Mouse (Mus musculus): ENCODE measurements around the gene Serinc5. TPM values are rescaled to one million over a fixed set of nuclear protein-coding genes. Genes with fewer than 3 reads are reported as not detected.

Serinc5 gene
- polyA plus RNA-seq, 1 experiment from 2014 or later, result 18.7 TPM

- WGBS, result 91% methylated on average over 6 of the region's 6 CpGs
- no peak overlapping the region for H3K4me3 ChIP-seq
- H3K4me1 ChIP-seq, result peaks cover 16% of the 10 kb centered on the region
- H3K36me3 ChIP-seq, result no peaks in the 10 kb centered on the region
- ATAC-seq (ENCODE audit: low FRiP score), result no peak
- H3K4me2 ChIP-seq (replicated peaks), result no peak overlapping the region
- H3K27me3 ChIP-seq, result peaks cover 9% of the 10 kb centered on the region; the same call in 1 of the 2 replicates
- H3K9ac ChIP-seq, result no peak overlapping the region
- H3K9me3 ChIP-seq (replicated peaks), result no peaks in the 10 kb centered on the region
- H3K27ac ChIP-seq, result no peak overlapping the region
Observed at GRCm38 (mm10) chr13:92699395-92699794, 88.5 kb downstream of the Serinc5 start.

GRCm38 (mm10) chr13:92702035-92702434 lies 91.1 kb downstream of the Serinc5 start:
- no peak for ATAC-seq (ENCODE audit: low FRiP score)
- no peaks in the 10 kb centered on the region for H3K9me3 ChIP-seq (replicated peaks)
- H3K36me3 ChIP-seq, result peaks cover 5% of the 10 kb centered on the region; the same call in 1 of the 2 replicates
- peaks cover 8% of the 10 kb centered on the region; the same call in 1 of the 2 replicates for H3K27me3 ChIP-seq
- H3K9ac ChIP-seq, result no peak overlapping the region
- WGBS, result 93% methylated on average over 5 of the region's 5 CpGs
- peaks cover 10% of the 10 kb centered on the region for H3K4me1 ChIP-seq
- no peak overlapping the region for H3K4me3 ChIP-seq
- no peak overlapping the region for H3K4me2 ChIP-seq (replicated peaks)
- no peak overlapping the region for H3K27ac ChIP-seq

DNA sequence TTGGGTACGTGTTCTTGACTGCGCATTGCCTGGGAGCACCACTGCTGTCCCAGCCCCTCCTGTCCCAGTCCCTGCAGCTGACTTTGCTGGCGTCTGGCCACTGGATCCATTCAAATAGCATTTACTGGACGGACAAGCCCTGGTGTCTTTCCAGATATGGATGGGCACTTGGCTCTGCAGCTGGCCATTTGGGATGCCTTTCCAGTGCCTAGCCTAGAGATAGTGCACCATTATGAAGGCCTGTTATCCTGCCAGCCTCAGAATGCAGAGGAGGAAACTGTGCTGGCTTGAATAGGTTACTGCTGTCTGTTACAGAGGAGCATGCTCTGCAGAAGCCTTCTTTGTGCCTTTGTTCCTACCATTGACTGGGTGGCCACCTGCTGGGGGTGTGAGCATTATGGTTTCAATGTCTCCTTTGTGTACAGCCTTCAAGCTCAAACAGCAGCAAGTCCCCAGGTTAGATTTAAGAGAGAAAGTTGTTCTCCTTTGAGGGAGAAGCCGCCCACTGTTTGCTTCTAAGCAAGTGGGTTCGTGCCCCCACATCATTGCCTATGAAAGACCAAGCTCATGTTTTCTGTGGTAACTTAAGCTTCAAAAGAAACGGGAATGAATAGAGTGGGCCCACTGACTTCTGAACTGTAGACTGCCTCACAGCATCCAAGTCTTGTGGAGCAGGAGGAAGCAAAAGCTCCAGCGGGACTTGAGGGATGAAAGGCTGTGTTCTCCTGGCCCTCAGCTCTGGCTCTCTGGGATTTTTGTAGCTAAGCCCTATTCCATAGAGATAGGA lies 92.5 kb downstream of the Serinc5 start:
- H3K9ac ChIP-seq, result no peak overlapping the region
- no peak overlapping the region for H3K4me2 ChIP-seq (replicated peaks)
- H3K4me3 ChIP-seq, result no peak overlapping the region
- H3K27me3 ChIP-seq, result peaks cover 6% of the 10 kb centered on the region; the same call in 1 of the 2 replicates
- peaks cover 12% of the 10 kb centered on the region for H3K36me3 ChIP-seq
- peak overlapping the region; percentile 55 for H3K27ac ChIP-seq
- WGBS, result 25% methylated on average over 8 of the region's 8 CpGs
- peak; percentile 82 for ATAC-seq (ENCODE audit: low FRiP score)
- no peaks in the 10 kb centered on the region for H3K9me3 ChIP-seq (replicated peaks)
- H3K4me1 ChIP-seq, result peaks cover 12% of the 10 kb centered on the region

- Histone ChIP-seq H3K9me3 (replicated peaks) (no peaks in the 10 kb centered on the region), H3K4me3 (no peak overlapping the region), H3K4me1 (peaks cover 17% of the 10 kb centered on the region), H3K27me3 (peaks cover 6% of the 10 kb centered on the region; the same call in 1 of the 2 replicates), H3K27ac (no peak overlapping the region; the same call in 1 of the 2 replicates), H3K4me2 (replicated peaks) (no peak overlapping the region), H3K9ac (no peak overlapping the region), H3K36me3 (peaks cover 14% of the 10 kb centered on the region)
- no peak for ATAC-seq (ENCODE audit: low FRiP score)
- 45% methylated on average over 7 of the region's 7 CpGs for WGBS
Observed at GRCm38 (mm10) chr13:92704189-92704588, 93.3 kb downstream of the Serinc5 start.

GRCm38 (mm10) chr13:92705016-92705535 lies 94.2 kb downstream of the Serinc5 start:
- Histone ChIP-seq H3K27me3 (peaks cover 6% of the 10 kb centered on the region; the same call in 1 of the 2 replicates), H3K9ac (no peak overlapping the region), H3K4me3 (no peak overlapping the region), H3K27ac (no peak overlapping the region), H3K4me1 (peaks cover 20% of the 10 kb centered on the region), H3K36me3 (peaks cover 14% of the 10 kb centered on the region), H3K9me3 (replicated peaks) (no peaks in the 10 kb centered on the region), H3K4me2 (replicated peaks) (no peak overlapping the region)
- ATAC-seq (ENCODE audit: low FRiP score), result no peak
- 96% methylated on average over 7 of the region's 7 CpGs for WGBS

DNA sequence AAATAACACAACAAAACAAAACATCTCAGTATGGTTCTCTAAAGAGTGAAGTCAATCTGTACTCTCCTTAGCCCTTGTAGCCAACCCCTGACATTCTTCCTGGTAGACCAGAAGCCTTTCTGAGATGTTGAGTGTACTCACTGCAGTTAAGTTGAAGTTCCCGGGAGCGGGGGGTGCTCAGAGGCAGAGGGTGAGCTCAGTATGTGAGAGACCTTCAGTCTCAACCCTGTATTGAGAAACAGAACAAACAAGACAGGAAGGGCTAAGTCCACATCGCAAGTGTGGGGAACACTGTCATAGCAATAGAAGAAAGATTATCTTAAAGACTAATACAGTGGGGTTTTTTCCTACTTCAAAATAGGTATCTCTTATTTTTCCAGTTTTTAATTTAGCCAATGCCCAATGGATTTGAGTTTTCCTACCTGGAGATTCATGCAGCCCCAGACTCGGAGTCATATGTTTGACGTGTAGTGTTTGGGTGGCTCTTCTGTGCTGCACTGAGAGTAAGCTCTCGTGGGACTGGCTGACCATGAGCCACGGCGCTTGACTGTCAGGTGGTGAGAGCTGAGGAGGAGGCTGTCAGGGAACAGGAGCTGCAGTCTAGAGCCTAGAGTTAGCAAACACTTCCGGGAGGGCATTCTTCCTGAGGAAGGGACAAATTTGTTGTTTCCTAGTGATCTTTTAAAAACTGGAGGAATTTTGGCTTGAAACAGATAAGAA lies 95.6 kb downstream of the Serinc5 start:
- no peak overlapping the region for H3K27ac ChIP-seq
- no peak for ATAC-seq (ENCODE audit: low FRiP score)
- WGBS, result 83% methylated on average over 9 of the region's 9 CpGs
- H3K36me3 ChIP-seq, result peaks cover 14% of the 10 kb centered on the region
- H3K27me3 ChIP-seq, result no peaks in the 10 kb centered on the region
- no peak overlapping the region for H3K9ac ChIP-seq
- H3K4me1 ChIP-seq, result peaks cover 20% of the 10 kb centered on the region
- H3K9me3 ChIP-seq (replicated peaks), result no peaks in the 10 kb centered on the region
- H3K4me3 ChIP-seq, result no peak overlapping the region
- no peak overlapping the region for H3K4me2 ChIP-seq (replicated peaks)

- 59% methylated on average over 2 of the region's 2 CpGs for WGBS
- H3K4me2 ChIP-seq (replicated peaks), result no peak overlapping the region
- H3K4me3 ChIP-seq, result no peak overlapping the region
- H3K27me3 ChIP-seq, result no peaks in the 10 kb centered on the region
- no peak overlapping the region for H3K9ac ChIP-seq
- H3K27ac ChIP-seq, result no peak overlapping the region
- ATAC-seq (ENCODE audit: low FRiP score), result no peak
- H3K4me1 ChIP-seq, result peaks cover 17% of the 10 kb centered on the region
- H3K9me3 ChIP-seq (replicated peaks), result no peaks in the 10 kb centered on the region
- H3K36me3 ChIP-seq, result peaks cover 14% of the 10 kb centered on the region
Observed at GRCm38 (mm10) chr13:92707941-92708340, 97.0 kb downstream of the Serinc5 start.

- peaks cover 14% of the 10 kb centered on the region for H3K36me3 ChIP-seq
- H3K9ac ChIP-seq, result no peak overlapping the region
- no peak overlapping the region for H3K4me3 ChIP-seq
- H3K9me3 ChIP-seq (replicated peaks), result no peaks in the 10 kb centered on the region
- H3K27me3 ChIP-seq, result no peaks in the 10 kb centered on the region
- H3K27ac ChIP-seq, result no peak overlapping the region
- ATAC-seq (ENCODE audit: low FRiP score), result no peak
- no peak overlapping the region for H3K4me2 ChIP-seq (replicated peaks)
- H3K4me1 ChIP-seq, result peaks cover 14% of the 10 kb centered on the region
- 61% methylated on average over 1 of the region's 1 CpGs for WGBS
Observed at GRCm38 (mm10) chr13:92708466-92708865, 97.6 kb downstream of the Serinc5 start.

DNA sequence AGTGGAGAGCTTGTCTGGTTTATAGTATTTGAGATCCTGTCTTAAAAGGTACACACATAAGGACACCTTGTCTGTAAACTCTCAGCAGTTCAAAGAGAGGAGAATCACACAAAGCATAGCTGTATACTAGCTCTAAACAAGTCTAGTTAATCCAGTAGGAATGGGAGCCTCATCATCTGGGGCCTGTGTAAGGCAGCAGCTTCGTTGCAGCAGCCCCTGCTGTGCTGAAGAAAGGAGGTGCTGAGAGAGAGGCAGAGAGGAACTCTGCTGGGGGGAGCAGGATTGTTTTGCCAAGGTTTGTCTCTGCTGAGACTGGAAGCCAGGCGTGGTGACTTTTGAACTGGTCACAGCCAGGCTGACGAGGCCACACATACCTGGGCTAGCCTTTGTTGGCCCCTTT lies 98.6 kb downstream of the Serinc5 start:
- peaks cover 11% of the 10 kb centered on the region for H3K4me1 ChIP-seq
- peaks cover 14% of the 10 kb centered on the region for H3K36me3 ChIP-seq
- no peak for ATAC-seq (ENCODE audit: low FRiP score)
- no peak overlapping the region for H3K4me3 ChIP-seq
- no peak overlapping the region for H3K4me2 ChIP-seq (replicated peaks)
- no peaks in the 10 kb centered on the region for H3K27me3 ChIP-seq
- no peaks in the 10 kb centered on the region for H3K9me3 ChIP-seq (replicated peaks)
- H3K27ac ChIP-seq, result no peak overlapping the region
- H3K9ac ChIP-seq, result no peak overlapping the region
- 4% methylated on average over 3 of the region's 3 CpGs for WGBS

GRCm38 (mm10) chr13:92710361-92710760 lies 99.5 kb downstream of the Serinc5 start:
- WGBS, result 79% methylated on average over 1 of the region's 1 CpGs
- no peaks in the 10 kb centered on the region for H3K27me3 ChIP-seq

GRCm38 (mm10) chr13:92711821-92712220 lies 100.9 kb downstream of the Serinc5 start:
- ATAC-seq (ENCODE audit: low FRiP score), result no peak
- 93% methylated on average over 1 of the region's 1 CpGs for WGBS
- H3K9me3 ChIP-seq (replicated peaks), result no peaks in the 10 kb centered on the region

More at GRCm38 (mm10) chr13:92710361-92710760, 99.5 kb downstream of the Serinc5 start:
- Histone ChIP-seq H3K9ac (no peak overlapping the region), H3K36me3 (peaks cover 14% of the 10 kb centered on the region), H3K9me3 (replicated peaks) (no peaks in the 10 kb centered on the region), H3K4me1 (peaks cover 11% of the 10 kb centered on the region), H3K27ac (no peak overlapping the region), H3K4me3 (no peak overlapping the region), H3K4me2 (replicated peaks) (no peak overlapping the region)
- no peak for ATAC-seq (ENCODE audit: low FRiP score)

DNA sequence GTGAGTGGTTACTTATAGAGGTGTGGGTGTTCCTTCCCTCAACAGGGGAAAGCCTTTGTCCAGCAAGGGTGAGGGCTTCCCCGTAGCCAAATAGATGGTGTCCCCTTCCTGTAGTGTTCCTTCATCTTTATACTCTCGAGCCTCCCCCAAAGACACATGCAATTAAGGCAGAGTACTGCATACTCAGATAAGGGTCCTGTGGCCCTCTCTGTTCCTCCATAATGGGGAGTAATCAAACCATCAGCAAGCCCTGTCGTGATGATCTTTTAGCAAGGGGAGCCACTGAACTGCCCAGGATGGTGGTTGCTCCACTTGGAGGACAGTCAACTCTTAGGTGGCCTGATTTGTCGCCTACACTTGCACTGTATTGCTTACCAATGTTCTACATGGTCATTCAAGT lies 101.7 kb downstream of the Serinc5 start:
- Histone ChIP-seq H3K4me2 (replicated peaks) (no peak overlapping the region), H3K4me3 (no peak overlapping the region), H3K27ac (no peak overlapping the region), H3K9ac (no peak overlapping the region), H3K9me3 (replicated peaks) (no peaks in the 10 kb centered on the region), H3K4me1 (peaks cover 11% of the 10 kb centered on the region), H3K27me3 (no peaks in the 10 kb centered on the region), H3K36me3 (peaks cover 9% of the 10 kb centered on the region; the same call in 1 of the 2 replicates)
- 90% methylated on average over 4 of the region's 4 CpGs for WGBS
- ATAC-seq (ENCODE audit: low FRiP score), result no peak

More at GRCm38 (mm10) chr13:92711821-92712220, 100.9 kb downstream of the Serinc5 start:
- H3K4me2 ChIP-seq (replicated peaks), result no peak overlapping the region
- no peak overlapping the region for H3K27ac ChIP-seq
- no peaks in the 10 kb centered on the region for H3K27me3 ChIP-seq
- no peak overlapping the region for H3K9ac ChIP-seq
- H3K36me3 ChIP-seq, result peaks cover 9% of the 10 kb centered on the region; the same call in 1 of the 2 replicates
- H3K4me3 ChIP-seq, result no peak overlapping the region
- peaks cover 11% of the 10 kb centered on the region for H3K4me1 ChIP-seq
